Mouse (Mus musculus) layer of hippocampus, adult 18-20 months (tissue): ENCODE measurements at regions not wholly inside any gene's neighbourhood (a gene's known extent, or its start where the extent isn't known, plus 50 kb on each side); places are given as distances from the start of the nearest gene placed in this dataset.

Source experiments
- DNase-seq, 2 experiments: peaks; one replicate each; pipeline ENCODE4 v3.0.0; 2022; ENCODE audit warnings: low spot score in 2 of 2

DNA sequence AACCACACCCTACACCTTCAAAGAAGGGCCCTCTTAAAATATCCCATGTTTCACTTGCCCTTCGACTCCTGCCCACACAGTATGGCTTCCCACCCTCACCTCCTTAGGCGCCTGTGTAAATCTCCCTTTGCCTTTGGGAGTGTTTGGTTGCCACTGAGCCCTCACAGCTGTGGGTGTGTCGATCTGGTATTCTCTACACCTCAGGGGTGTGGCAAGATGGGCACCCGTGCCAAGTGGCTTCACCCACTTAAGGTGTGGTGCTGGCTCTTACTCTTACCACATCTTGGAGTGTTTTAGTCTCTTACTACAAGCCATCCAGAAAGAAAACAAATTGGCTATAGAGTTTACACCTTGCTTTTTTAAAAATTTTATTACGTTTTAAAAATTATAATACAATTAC is 205.3 kb upstream of the Prdm1 start:
- DNase-seq, result no peak

DNA sequence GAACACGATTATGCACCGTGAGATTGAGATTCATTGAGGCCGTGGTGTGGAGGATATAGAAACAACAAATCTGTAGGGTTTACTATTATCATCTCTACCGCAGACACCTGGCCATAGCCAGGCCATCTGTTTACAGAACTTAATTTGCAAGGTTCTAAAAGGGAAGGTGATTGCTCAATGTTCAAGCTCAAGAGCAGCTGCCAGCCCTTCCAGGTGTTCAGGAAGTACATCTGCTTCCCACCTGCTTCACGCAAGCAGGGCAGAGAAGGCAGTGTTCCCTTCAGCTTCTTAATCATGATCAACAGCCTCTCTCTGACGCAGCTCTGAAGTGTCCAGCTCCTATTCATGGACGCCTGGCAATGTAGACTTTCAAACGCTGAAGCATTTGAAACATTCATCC is 202.4 kb upstream of the Prdm1 start:
- DNase-seq, result no peak

DNA sequence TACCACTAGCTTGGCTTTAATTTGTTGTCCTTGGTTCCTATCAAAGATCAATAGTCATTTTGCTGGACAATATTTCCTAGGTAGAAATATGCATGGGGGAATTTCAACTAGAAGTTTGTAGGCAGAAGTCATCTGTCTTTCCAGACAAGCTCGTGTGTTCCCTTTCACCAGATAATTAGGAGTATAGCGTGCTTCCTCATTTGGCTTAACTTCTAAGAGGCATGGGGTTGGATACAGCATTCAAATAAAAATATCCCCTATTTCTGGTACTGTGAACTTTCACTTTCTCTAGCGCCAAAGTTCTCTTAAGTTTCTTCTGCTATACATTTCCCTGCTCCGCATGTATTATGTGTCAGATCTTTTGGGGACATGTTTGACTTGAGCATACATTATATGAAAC is 200.7 kb upstream of the Prdm1 start:
- DNase-seq, result no peak

DNA sequence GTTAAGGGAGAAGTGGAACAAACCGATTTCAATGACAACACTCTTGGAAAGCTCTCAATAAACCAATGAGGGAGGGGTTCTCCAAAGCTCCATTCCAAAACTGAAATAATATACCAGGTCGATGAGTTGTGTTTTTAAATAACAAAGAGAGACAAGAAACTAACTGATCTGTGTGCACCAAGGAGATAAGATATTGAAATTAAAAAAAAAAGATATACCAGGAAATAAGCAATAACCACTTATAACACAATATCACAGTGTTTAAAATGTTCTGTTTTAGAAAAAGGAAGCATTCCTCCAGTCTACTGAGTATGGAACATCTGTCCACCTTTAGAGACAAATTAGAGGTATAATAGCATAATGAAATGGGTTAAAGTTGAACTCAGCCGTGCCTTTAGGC is 196.3 kb upstream of the Prdm1 start:
- no peak for DNase-seq

DNA sequence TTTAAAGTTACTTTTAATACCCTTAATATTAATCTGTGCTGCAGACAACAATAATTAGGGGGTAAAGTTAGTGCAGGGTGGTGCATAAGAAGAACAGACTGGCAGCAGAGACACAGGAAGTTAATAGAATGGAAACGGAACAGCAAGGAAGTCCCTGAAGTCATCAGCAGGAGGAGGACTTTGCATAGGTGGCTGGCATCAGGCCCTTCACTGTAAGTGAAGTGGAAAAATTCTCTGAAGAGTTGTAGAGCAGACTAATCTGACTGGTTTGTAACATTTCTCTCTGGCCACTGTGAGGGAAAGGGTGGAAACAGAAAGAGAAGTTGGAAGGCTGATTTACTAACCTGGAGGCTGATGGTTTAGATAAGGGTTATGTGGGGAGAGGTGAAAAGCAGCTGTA is 195.5 kb upstream of the Prdm1 start:
- DNase-seq, result no peak

DNA sequence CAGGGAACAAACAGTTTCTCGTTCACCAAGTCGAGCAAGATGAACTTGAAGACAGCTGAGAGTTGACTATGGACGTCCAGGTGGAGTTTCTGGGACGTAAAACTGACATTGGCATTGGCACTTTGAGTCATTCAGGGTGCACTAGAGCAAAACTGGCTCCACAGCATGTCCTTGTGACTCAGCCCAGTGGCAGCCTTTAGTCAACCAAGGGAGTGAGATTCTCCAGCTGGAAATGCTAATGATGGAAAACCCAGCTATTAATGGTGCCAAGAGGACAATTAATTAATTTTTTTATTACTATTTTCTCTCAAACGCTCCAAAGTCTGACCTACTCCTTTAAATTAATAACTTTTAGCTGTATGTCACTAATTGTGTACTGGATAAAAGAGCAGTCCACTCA is 195.0 kb upstream of the Prdm1 start:
- DNase-seq, result no peak

DNA sequence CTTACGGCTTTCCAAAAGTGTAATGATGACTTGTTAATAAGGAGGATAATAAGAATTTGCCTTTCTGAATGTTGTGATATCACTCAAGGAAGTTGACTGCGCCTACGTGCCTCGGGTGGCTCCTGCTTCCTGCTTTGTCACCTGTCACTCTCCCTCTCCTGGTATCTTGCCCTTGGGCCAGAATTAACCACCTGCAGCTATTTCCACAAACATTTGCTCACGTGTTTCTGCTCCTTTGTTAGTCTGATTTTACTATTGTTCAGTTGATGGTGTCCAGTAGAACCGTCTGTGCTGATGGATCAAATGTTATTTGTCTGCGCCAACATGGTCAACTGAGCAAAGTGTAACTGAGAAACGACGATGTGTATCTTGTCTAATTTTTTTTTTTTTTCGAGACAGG is 193.4 kb upstream of the Prdm1 start:
- DNase-seq, result no peak

DNA sequence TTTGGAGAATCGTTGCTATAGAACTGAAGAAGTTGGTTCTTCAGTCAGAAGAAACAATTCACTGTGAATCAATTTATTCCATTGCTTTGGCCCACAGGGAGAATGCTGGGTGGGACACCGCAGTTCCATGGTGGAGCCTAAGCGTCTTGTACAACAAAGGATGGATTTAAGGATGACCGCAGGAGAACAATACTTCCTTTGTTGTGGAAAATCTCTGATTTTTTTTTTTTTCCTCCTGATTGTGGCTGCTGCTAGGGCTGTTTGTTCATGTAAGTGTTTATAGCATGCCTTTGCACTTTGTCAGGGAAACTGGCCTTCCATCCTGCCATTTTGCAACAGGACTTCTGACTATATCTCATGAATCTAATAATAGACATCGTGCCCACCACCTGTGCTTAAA is 188.3 kb upstream of the Prdm1 start:
- DNase-seq, result no peak

DNA sequence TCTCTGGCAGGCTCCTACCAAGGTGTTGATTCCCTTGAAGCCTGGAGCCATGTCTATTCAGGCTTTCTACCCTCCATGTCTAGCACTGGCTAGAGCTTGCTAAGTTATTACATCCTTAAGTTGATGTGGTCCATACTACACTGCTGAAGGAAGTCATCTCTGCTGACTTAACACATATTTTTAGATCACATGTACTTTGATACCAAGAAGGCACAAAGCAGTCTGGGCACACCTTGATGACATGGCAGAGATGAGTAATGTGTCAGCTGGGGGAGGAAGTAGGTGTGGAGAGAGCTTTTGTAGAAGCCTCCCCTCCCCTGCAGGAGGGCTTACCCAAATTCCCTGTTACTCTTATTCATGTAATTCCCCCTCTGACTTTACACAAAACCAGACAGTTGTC is 187.6 kb upstream of the Prdm1 start:
- no peak for DNase-seq

DNA sequence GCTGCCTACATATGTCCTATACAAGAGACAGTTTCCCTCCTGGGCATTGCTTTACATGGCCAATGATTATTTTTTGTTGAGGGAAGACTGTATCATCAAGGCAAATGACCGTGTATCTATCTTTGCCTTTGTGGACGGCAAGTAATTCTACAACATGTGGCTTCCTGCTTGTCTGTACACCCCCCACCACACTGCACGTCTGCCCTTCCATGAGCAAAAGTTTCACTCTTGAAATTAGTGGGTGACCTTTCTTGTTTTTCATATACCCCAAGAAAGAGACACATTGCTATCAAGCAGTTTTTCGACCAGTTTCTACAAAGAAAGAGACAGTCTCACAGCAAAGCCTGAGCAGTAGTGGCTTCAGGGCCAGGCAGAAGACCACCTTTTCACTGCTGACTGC is 180.5 kb upstream of the Prdm1 start:
- no peak for DNase-seq

DNA sequence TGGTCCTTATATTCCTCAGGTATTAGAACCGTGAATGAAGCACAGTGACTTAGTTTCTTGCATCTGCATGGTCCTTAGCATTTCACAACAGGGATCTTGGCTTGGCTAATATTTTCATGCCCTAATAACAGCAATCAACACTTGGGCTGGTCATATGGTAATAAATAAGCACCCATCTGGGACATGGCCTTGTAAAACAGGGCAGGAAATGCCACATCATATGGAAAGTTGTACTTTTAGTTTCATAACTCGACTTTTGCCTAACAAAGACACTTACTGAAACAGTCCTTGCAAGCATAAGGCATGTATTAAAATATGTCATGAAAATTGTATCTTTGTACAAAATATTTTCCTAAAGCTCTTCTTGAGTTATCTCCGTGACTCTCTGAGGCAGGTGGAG is 175.8 kb upstream of the Prdm1 start:
- DNase-seq, result no peak

DNA sequence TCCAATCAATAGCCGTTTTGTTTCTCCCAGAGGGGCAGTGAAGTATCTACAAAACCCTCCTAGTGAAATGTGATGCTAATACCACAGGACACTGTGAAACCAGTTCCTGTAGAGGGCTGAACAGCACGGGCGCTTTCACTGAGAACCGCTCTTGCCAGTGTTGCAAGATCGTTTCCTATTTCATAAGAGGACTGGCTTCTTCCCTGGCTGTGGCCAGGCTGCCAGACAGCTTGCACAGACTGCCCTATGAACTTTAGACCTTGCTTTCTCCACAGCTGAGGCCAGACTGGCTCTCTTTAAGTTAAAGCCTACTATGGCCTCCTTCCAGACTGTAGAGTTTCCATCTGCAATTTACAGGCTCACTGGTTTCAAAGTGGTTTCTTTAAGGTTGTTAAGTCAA is 173.8 kb upstream of the Prdm1 start:
- DNase-seq, result no peak

DNA sequence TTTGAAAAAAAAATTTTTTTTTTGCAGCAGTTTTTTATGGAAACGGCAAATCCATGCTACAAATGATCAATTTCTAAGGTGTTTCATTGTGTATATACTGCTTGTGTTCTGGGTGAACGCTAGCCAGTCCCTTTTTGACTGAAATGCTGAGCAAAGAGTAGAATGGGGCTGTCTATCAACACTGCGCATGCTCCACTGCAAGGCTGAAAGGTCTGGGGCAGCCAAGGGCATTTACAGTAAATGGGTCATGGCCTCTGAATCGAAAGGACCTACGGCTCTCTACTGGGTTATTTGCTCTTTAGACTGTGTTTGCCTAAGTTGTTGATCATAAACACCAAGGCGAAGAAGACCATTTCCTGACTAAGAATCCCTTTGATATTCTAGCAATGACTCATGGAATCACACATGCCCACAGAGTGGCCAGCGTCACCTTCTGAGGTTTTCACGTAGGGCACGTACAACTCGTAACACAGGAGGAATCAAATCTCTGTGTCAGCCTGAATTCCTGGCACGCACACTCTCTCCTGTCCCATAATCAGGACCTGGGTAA is 171.8 kb upstream of the Prdm1 start:
- no peak for DNase-seq

DNA sequence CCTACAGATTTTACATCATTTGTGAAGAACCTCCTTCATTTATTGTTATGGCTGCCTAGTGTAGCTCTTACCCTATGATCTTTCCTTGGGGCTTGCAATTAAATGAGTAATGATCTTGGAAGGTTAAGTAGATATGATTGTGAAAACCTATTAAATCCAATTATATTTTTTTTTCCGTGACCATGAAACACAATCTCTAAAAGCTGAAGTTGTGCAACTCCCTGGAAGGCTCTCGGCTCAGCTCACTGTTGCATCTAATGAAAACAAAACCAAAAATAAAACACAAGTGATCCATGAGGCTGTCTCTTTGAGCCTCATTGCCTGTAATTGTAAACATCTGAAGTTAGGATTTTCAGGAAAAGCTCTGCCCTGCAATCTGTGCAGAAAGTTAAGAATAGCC is 169.7 kb upstream of the Prdm1 start:
- no peak for DNase-seq

DNA sequence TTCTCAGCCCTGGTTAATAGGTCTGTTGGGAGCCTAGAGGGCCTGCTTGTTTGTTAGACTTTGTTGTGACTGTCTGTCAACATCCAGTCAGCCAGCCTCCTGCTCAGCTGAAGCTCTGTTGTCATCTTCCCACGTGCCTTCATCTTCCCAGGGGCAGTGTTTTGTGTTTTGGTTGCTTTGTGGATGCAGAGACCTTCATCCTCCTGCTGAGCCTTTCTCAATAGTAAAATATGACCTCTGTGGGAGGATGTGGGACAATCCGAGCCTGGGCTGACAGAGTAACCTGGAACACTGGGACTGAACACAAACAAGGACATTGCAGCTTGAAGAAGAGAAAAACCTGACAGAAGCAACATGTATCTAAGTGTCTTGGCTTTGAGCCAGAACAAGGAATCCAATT is 168.7 kb upstream of the Prdm1 start:
- no peak for DNase-seq

DNA sequence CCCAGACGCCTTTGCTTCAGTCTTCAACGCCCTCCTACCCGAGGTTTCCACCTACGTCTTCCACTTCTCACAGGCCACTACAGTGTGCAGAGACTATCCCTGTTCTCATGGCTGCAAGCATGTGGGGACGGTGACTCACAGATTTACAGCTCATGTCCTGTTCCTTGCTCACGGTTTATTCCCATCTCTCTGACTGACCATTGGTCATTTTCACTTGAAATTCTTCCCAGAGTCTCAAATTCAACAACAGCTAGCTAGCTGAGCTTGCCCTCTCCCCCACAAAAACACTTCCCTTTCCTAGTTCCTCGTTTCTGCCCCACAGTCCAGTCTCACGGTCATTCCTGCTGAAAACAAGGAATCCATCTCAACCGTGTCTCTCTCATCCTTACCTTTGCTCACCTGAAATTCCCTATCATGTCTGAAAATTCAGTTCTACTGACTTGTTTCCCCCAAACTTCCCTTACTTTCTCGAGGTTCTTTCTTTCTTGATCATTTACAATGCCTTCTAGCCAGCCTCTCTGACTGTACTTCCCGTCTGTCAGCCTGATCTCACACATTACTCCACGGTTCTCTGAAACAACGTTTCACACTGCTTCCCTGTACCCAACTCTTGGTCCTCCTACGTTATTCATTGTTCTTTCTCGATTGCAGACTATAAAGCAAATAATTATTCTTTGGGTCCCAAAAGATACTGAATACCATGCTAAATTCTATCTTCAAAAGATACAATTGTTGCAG is 163.5 kb upstream of the Prdm1 start:
- DNase-seq, result no peak

DNA sequence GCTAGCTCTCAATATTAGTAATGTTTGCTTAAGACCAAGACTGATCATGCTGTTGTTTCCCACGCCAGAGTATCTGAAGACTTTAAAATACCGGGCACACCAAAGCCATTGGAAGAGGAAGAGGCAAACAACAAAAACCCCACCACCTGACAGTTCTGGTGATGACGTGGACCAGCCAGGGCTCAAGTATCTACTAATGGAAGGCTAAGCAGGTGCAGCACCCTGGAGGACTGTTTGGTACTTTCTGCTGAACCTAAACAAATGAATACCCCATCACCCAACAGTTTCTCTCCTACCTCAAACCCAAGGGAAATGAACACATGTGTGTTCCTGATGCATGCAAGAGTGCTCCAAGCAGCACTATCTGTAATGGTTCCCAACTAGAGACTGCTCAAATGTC is 160.3 kb upstream of the Prdm1 start:
- no peak for DNase-seq

DNA sequence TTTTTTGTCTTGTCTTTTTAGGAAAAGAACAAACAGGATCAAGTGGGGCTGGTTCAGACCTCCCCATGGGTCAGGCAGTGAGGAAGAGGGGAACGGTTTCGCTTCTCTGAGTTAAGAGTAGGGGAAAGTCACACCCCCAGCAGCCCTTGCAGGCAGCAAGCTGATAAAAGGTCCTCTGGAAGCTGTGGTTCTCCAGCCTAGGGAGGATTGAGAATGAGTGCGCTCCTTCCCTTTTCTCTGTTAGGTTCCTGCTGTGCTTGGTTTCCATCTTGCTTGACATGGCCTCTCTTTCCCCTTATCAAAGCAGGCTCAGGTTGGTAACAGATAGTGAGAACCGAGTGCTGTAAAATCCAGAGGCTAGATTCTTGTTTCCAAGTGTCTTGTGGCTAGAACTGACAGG is 157.8 kb upstream of the Prdm1 start:
- DNase-seq, result no peak

DNA sequence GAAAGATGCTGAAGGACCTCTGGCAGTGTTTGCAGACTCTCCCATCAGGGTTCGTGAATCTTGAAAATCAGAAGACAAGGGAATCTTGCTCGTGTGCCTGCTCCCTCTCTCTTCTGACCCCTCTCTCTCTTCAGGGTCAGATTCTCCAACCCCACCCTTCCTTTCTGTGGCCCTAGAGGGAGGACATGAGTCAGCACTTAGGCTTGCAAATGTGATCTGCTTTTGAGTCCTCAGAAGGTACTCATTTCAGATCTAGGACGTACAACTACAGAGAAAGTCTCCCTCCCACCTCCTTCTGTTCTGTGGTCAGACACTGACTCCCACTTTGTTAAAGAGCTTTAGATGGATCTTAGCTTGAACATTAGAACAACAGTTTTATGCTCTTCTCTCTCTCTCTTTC is 156.9 kb upstream of the Prdm1 start:
- DNase-seq, result no peak

DNA sequence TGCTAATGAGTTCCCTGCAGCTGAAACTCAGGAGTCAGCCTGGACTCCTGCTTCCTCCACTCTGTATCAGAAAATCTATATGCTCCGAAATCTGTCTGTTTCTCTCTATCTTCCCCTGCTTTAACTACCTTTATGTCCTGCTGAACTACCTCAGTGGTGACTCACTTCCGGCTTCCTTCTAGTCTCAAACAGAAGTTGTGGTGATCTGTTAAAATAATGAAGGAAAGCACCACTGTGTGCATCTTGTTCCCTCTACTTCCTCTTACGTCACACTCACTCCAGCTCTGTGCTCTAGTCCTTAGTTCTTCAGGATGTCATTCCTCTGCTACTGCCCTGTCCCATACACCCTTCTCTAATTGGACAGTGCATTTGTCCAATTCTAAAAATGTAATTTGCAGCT is 148.2 kb upstream of the Prdm1 start:
- DNase-seq, result no peak

DNA sequence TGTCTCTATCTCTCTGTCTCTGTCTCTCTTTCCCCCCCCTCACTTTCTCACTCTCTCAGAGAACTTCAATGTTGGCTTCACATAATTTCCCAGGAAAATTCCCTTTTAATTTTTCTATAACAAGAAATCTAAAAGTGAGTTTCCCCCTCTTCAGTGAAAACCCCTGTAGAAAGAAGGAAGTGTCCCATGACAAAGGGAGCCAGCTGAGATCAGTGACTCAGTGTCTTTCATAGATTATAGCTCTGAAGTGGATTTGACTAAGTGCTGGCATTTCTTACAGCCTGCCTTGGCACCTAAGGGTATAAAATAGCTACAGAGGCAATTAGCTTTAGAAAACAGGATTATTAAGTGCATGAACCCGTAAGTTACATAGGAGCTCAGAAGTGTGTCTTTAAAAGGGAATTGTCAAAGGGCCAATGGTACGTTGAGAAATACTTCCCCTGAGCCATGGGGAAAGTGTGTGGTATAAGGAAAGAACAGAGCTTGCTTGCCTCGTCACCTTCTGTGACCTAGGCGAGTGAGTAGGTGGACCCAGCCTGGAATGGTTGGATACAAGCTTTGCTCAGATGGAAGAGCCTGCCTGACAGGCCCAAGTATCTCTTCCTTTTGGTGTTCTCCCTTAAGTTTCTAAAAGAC is 137.3 kb upstream of the Prdm1 start:
- no peak for DNase-seq

DNA sequence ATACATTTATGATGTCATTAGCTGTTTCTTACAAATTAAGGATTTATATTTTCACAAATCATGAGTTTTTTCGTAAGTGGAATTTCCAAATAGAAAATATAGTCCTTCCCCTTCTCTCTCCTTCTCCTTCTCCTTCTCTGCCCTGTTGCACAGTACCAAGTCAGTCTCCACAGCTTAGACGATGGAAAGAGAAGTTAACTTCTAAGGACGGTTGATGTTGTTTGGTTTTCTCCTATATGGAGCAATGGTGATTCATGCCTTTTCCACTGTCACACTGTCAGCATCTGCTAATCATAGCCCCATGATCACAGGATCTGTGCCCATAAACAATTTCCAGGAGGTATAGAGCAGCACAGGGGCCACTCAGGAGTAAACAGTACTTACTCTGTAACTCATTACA is 131.2 kb upstream of the Prdm1 start:
- DNase-seq, result no peak

DNA sequence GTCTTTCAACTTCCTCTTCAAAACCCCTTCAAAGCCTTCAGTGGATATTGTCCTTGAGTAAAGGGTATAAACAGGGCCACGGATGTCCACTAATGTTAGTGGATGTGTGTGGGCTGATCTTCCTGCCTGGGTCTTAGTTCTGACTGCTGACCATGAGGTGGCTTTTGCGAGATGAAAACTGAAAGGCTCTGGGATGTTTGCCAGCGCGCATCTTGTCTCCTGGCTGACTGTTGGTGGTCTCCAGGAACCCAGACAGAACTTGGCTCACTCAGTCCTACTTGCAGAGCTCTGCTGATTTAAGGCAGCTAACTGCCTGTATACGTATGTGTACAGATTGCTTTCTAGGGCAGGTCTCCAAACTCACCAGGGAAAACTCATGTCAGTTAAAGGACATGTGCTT is 125.5 kb upstream of the Prdm1 start:
- DNase-seq, result no peak
